11 mouse cellular contexts compared by ENCODE assay signal in the genomic region with DNA sequence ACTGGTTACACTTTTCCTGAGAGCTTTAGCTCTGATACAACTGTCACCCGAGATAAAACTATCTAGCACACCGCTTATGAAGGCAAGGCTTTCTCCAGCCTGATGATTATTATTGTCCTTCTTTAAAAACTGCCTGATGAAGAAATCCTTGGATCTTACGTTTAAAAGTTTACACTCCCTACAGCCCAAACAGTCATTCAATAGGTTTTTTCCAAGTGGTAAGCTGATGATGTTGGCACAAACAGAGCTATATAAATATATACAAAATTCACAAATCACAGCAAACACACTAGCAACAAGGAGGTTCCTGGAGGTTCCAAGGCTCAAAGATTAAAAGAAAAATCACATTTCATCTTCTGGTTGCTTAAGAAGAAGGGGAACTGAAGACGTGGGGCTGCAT. TPM values are rescaled to one million over a fixed set of nuclear protein-coding genes. Genes with fewer than 3 reads are reported as not detected.
A peak's percentile ranks its signal among the peaks of the same experiment; 100 is the strongest.
DNase-seq lines count a peak whose midpoint lies in the region; ATAC-seq and TF ChIP-seq lines count a peak whose summit lies in the region.
"Had no signal": no experiment of that assay in that cellular context is flagged by ENCODE, and none has a peak within 500 bp of the region (broad histone marks: within the 10 kb centered on the region; RNA-seq: fewer than 3 reads in every experiment).

No protein-coding gene starts in this region.

- no peak overlapping the region for H3K4me3 ChIP-seq in kidney, embryonic 15.5 days (replicated peaks)
- H3K4me3 ChIP-seq in forebrain, embryonic 12.5 days (replicated peaks): no peak overlapping the region
- 0 out of 2 replicates have a peak overlapping the region, but pooled peaks have one; percentile 8 for H3K4me3 ChIP-seq in hindbrain, embryonic 15.5 days
- H3K4me3 ChIP-seq in myocyte: no peak overlapping the region
- H3K4me3 ChIP-seq: erythroblast, embryonic 14.5 days; limb, embryonic 15.5 days had no signal

- H3K4me1 ChIP-seq in kidney, embryonic 15.5 days: peaks cover 64% of the 10 kb centered on the region
- H3K4me1 ChIP-seq in forebrain, embryonic 12.5 days: peaks cover 85% of the 10 kb centered on the region
- H3K4me1 ChIP-seq in hindbrain, embryonic 15.5 days (replicated peaks): peaks cover 60% of the 10 kb centered on the region

- DNase-seq in kidney, adult 11 months: no peak
- no peak for DNase-seq in layer of hippocampus, postnatal 10 days (ENCODE audit: low spot score in 2 of 2)
- no peak for DNase-seq in gastrocnemius, postnatal 4 days (ENCODE audit: low spot score in 2 of 2)
- no peak for DNase-seq in cerebellum, postnatal 14 days
- DNase-seq: kidney, postnatal 10 days had no signal

- H3K27ac ChIP-seq in kidney, embryonic 15.5 days: peak overlapping the region; percentile 60; the same call in 1 of the 2 replicates
- H3K27ac ChIP-seq in forebrain, embryonic 12.5 days: 0 out of 2 replicates have a peak overlapping the region, but pooled peaks have one; percentile 36
- peak overlapping the region; percentile 56 for H3K27ac ChIP-seq in hindbrain, embryonic 15.5 days (replicated peaks)
- H3K27ac ChIP-seq: limb, embryonic 15.5 days had no signal

- peaks cover 15% of the 10 kb centered on the region for H3K27me3 ChIP-seq in kidney, embryonic 15.5 days
- H3K27me3 ChIP-seq in forebrain, embryonic 12.5 days: no peaks in the 10 kb centered on the region
- no peaks in the 10 kb centered on the region for H3K27me3 ChIP-seq in hindbrain, embryonic 15.5 days
- H3K27me3 ChIP-seq in myocyte (ENCODE audit: control insufficient read depth, insufficient read depth, insufficient read length): no peaks in the 10 kb centered on the region

- 67% methylated on average over 4 of the region's 4 CpGs for WGBS in kidney, embryonic 15.5 days
- WGBS in forebrain, embryonic 12.5 days: 43% methylated on average over 4 of the region's 4 CpGs
- WGBS in hindbrain, embryonic 15.5 days: 42% methylated on average over 4 of the region's 4 CpGs

- H3ac ChIP-seq in myocyte (ENCODE audit: control insufficient read depth, insufficient read length): no peak overlapping the region

- peaks cover 99% of the 10 kb centered on the region for H3K79me2 ChIP-seq in myocyte (ENCODE audit: control insufficient read depth, insufficient read depth)

- H3K36me3 ChIP-seq in kidney, embryonic 15.5 days: peaks cover 3% of the 10 kb centered on the region; the same call in 1 of the 2 replicates
- no peaks in the 10 kb centered on the region for H3K36me3 ChIP-seq in forebrain, embryonic 12.5 days (replicated peaks)
- H3K36me3 ChIP-seq in hindbrain, embryonic 15.5 days: no peaks in the 10 kb centered on the region
- H3K36me3 ChIP-seq in myocyte (ENCODE audit: control insufficient read depth, insufficient read depth): no peaks in the 10 kb centered on the region
- H3K36me3 ChIP-seq: limb, embryonic 15.5 days had no signal

- H3K9ac ChIP-seq in kidney, embryonic 15.5 days: 0 out of 2 replicates have a peak overlapping the region, but pooled peaks have one; percentile 10
- peak overlapping the region; percentile 44; the same call in 1 of the 2 replicates for H3K9ac ChIP-seq in forebrain, embryonic 12.5 days
- peak overlapping the region; percentile 17; the same call in 1 of the 2 replicates for H3K9ac ChIP-seq in hindbrain, embryonic 15.5 days
- H3K9ac ChIP-seq: limb, embryonic 15.5 days had no signal

- H3K4me2 ChIP-seq in kidney, embryonic 15.5 days: peak overlapping the region; percentile 77; the same call in 1 of the 2 replicates
- H3K4me2 ChIP-seq in forebrain, embryonic 12.5 days: peak overlapping the region; percentile 69
- peak overlapping the region; percentile 81 for H3K4me2 ChIP-seq in hindbrain, embryonic 15.5 days
- H3K4me2 ChIP-seq in myocyte (ENCODE audit: low read depth): peak overlapping the region; percentile 80

- TF ChIP-seq POLR2A in myocyte (IDR thresholded peaks at IDR 0.05; ENCODE audit: insufficient read length, low read depth): no peak

- ATAC-seq in kidney, embryonic 15.5 days (replicated peaks; ENCODE audit: low FRiP score): no peak
- no peak for ATAC-seq in forebrain, embryonic 12.5 days (ENCODE audit: low FRiP score)
- no peak for ATAC-seq in hindbrain, embryonic 15.5 days (ENCODE audit: low FRiP score, low read depth)

- no peaks in the 10 kb centered on the region for H3K9me3 ChIP-seq in kidney, embryonic 15.5 days (replicated peaks)
- H3K9me3 ChIP-seq in forebrain, embryonic 12.5 days: no peaks in the 10 kb centered on the region
- H3K9me3 ChIP-seq in hindbrain, embryonic 15.5 days: no peaks in the 10 kb centered on the region
- H3K9me3 ChIP-seq: limb, embryonic 15.5 days had no signal

TF ChIP-seq in myocyte, 11 proteins besides CTCF, POLR2A, EP300 and RAD21:
- no peak for TF ChIP-seq MYOG (IDR thresholded peaks at IDR 0.05; ENCODE audit: control insufficient read depth in 1 of 3, insufficient read depth in 1 of 3, insufficient read length in 2 of 3, low read depth in 2 of 3)
- no peak for TF ChIP-seq POLR2AphosphoS2 (IDR thresholded peaks at IDR 0.05; ENCODE audit: insufficient read length, low read depth)
- no peak for TF ChIP-seq CEBPB (IDR thresholded peaks at IDR 0.05; ENCODE audit: insufficient read depth, poor library complexity, severe bottlenecking)
- no peak for TF ChIP-seq E2F4 (IDR thresholded peaks at IDR 0.05; ENCODE audit: insufficient read depth)
- TF ChIP-seq MAX (IDR thresholded peaks at IDR 0.05; ENCODE audit: low read depth): no peak
- no peak for TF ChIP-seq TCF12 (IDR thresholded peaks at IDR 0.05; ENCODE audit: insufficient read depth, poor library complexity, severe bottlenecking)
- TF ChIP-seq USF1 (IDR thresholded peaks at IDR 0.05; ENCODE audit: low read depth): no peak
- TF ChIP-seq TCF3 (IDR thresholded peaks at IDR 0.05; ENCODE audit: insufficient read length, low read depth): no peak
- no peak for TF ChIP-seq MYOD1 (IDR thresholded peaks at IDR 0.05; ENCODE audit: control insufficient read depth in 1 of 3, insufficient read length in 2 of 3, low read depth in 2 of 3)
- no peak for TF ChIP-seq REST (IDR thresholded peaks at IDR 0.05; ENCODE audit: insufficient read depth, insufficient read length)
- no peak for TF ChIP-seq SRF (IDR thresholded peaks at IDR 0.05; ENCODE audit: control insufficient read depth, insufficient read length, low read depth)

RNA-seq across cellular contexts. Expression of a gene that starts 13.1 kb away (rescaled TPM):
- 51.1 and 57.1 TPM in 2 replicates for polyA plus RNA-seq in kidney, embryonic 15.5 days (2015; fragmentation: Nextera tagmentation; extraction: Ambion mirVana)
- polyA plus RNA-seq in forebrain, embryonic 12.5 days (2016; fragmentation: Nextera tagmentation; extraction: Ambion mirVana): 63.3 and 74.3 TPM in 2 replicates
- 37.0 and 38.0 TPM in 2 replicates for polyA plus RNA-seq in hindbrain, embryonic 15.5 days (2015; fragmentation: Nextera tagmentation; extraction: Ambion mirVana)
- polyA plus RNA-seq in myocyte (2012; fragmentation: generic; extraction: Trizol): 10.8 TPM
- 100 to 1,000 TPM; 351 to 372 TPM for total RNA-seq in layer of hippocampus, postnatal 10 days (2021)
- 100 to 1,000 TPM; 146 to 156 TPM for total RNA-seq in gastrocnemius, postnatal 4 days (2021)
